Mouse (Mus musculus) frontal cortex, postnatal 25 days (tissue): ENCODE measurements at regions not wholly inside any gene's neighbourhood (a gene's known extent, or its start where the extent isn't known, plus 50 kb on each side); places are given as distances from the start of the nearest gene placed in this dataset.

Experiments used
- DNase-seq, 2 experiments: peaks; one replicate each; pipeline ENCODE4 v3.0.0; 2022; ENCODE audit warnings: low spot score in 2 of 2

- DNase-seq, result no peak
Observed at GRCm38 (mm10) chr7:64060051-64060450, 93.6 kb upstream of the Trpm1 start.

- no peak for DNase-seq
Observed at GRCm38 (mm10) chr7:64058282-64058872, 95.3 kb upstream of the Trpm1 start.

- no peak for DNase-seq
Observed at GRCm38 (mm10) chr7:64057873-64058272, 95.8 kb upstream of the Trpm1 start.

GRCm38 (mm10) chr7:64056498-64056897, 97.1 kb upstream of the Trpm1 start:
- no peak for DNase-seq

- no peak for DNase-seq
Observed at GRCm38 (mm10) chr7:64054996-64055395, 98.6 kb upstream of the Trpm1 start.

GRCm38 (mm10) chr7:64053766-64054165, 99.9 kb upstream of the Trpm1 start:
- no peak for DNase-seq

GRCm38 (mm10) chr7:64052400-64052799, 101.2 kb upstream of the Trpm1 start:
- no peak for DNase-seq

- DNase-seq, result no peak
Observed at GRCm38 (mm10) chr7:64050826-64051401, 102.7 kb upstream of the Trpm1 start.

- DNase-seq, result no peak
Observed at GRCm38 (mm10) chr7:64050246-64050645, 103.4 kb upstream of the Trpm1 start.

GRCm38 (mm10) chr7:64049183-64049965, 104.3 kb upstream of the Trpm1 start:
- DNase-seq, result no peak

GRCm38 (mm10) chr7:64048452-64049182, 105.0 kb upstream of the Trpm1 start:
- no peak for DNase-seq

GRCm38 (mm10) chr7:64047831-64048230, 105.8 kb upstream of the Trpm1 start:
- no peak for DNase-seq

- no peak for DNase-seq
Observed at GRCm38 (mm10) chr7:64045292-64045691, 106.6 kb upstream of the Klf13 start.

GRCm38 (mm10) chr7:64042978-64043377, 104.3 kb upstream of the Klf13 start:
- no peak for DNase-seq

GRCm38 (mm10) chr7:64041303-64041702, 102.6 kb upstream of the Klf13 start:
- no peak for DNase-seq

GRCm38 (mm10) chr7:64040026-64040737, 101.5 kb upstream of the Klf13 start:
- no peak for DNase-seq

GRCm38 (mm10) chr7:64037701-64038231, 99.1 kb upstream of the Klf13 start:
- DNase-seq, result no peak

- DNase-seq, result no peak
Observed at GRCm38 (mm10) chr7:64036154-64036553, 97.4 kb upstream of the Klf13 start.

- no peak for DNase-seq
Observed at GRCm38 (mm10) chr7:64035025-64035606, 96.4 kb upstream of the Klf13 start.

- DNase-seq, result no peak
Observed at GRCm38 (mm10) chr7:64034493-64034892, 95.8 kb upstream of the Klf13 start.

GRCm38 (mm10) chr7:64033388-64033787, 94.7 kb upstream of the Klf13 start:
- no peak for DNase-seq
